Mouse (Mus musculus) left cerebral cortex, postnatal 25 days (tissue): Measurements from ENCODE around the gene Gpr149. TPM values are rescaled to one million over a fixed set of nuclear protein-coding genes. Genes with fewer than 3 reads are reported as not detected.
A peak's percentile ranks its signal among the peaks of the same experiment; 100 is the strongest.

ENCODE experiments used
- DNase-seq, 2 experiments: peaks; one replicate each; pipeline ENCODE4 v3.0.0; 2022; ENCODE audit warnings: low spot score in 2 of 2, mixed read lengths in 1 of 2
- intact Hi-C: fragments of 180-260 bp; cut with DNase I; formaldehyde crosslinking; loops from one replicate; pipeline ENCODE4 v1.15.1; 2025
- total RNA-seq, 2 experiments: library from RNA; stranded (reverse); gene quantifications; 2 replicates each; pipeline ENCODE4 v1.2.3; 2021

Gpr149 gene
- 1 to 10 TPM in 1 of 2 experiments, under 1 TPM in 1; 0.69 to 3.4 TPM for total RNA-seq

GRCm38 (mm10) chr3:62604973-62605372 is at the start of gene Gpr149:
TSS of gene Gpr149 (minus strand) at chr3:62605140.
- intact Hi-C loops: no loop called here
- no peak for DNase-seq

- intact Hi-C loops: no loop called here
- no peak for DNase-seq
Measured at GRCm38 (mm10) chr3:62650551-62650950, 45.6 kb upstream of the Gpr149 start.

GRCm38 (mm10) chr3:62610861-62611260 is 5.9 kb upstream of the Gpr149 start:
- intact Hi-C loops: no loop called here
- no peak for DNase-seq

- no peak for DNase-seq
Measured at GRCm38 (mm10) chr3:62605931-62606330, 991 bp upstream of the Gpr149 start.

GRCm38 (mm10) chr3:62604047-62604391 is 921 bp downstream of the Gpr149 start:
- no peak for DNase-seq
- intact Hi-C loops: no loop called here

More at GRCm38 (mm10) chr3:62605931-62606330, 991 bp upstream of the Gpr149 start:
- intact Hi-C loops: no loop called here

GRCm38 (mm10) chr3:62603231-62604046 is 1.5 kb downstream of the Gpr149 start:
- peak; percentile 32 to 36 for DNase-seq
- intact Hi-C loops: no loop called here

GRCm38 (mm10) chr3:62602466-62602865 is 2.5 kb downstream of the Gpr149 start:
- intact Hi-C loops: no loop called here
- DNase-seq: no peak

GRCm38 (mm10) chr3:62594842-62595241 is 10.1 kb downstream of the Gpr149 start:
- intact Hi-C loops: no loop called here
- DNase-seq: no peak

GRCm38 (mm10) chr3:62585072-62585471 is 19.9 kb downstream of the Gpr149 start:
- DNase-seq: no peak
- intact Hi-C loops: no loop called here

- DNase-seq: no peak
- intact Hi-C loops: loop anchor here (2.0 kb wide), 1 partner anchor 333 kb away; no protein-coding TSS in a partner anchor
Measured at GRCm38 (mm10) chr3:62527593-62527992, 77.3 kb downstream of the Gpr149 start.

GRCm38 (mm10) chr3:62527160-62527559 is 77.8 kb downstream of the Gpr149 start:
- intact Hi-C loops: loop anchor here (2.0 kb wide), 1 partner anchor 334 kb away; no protein-coding TSS in a partner anchor
- peak; percentile 48 to 70 for DNase-seq

- intact Hi-C loops: no loop called here
- DNase-seq: no peak
Measured at GRCm38 (mm10) chr3:62507206-62507647, 97.7 kb downstream of the Gpr149 start.

GRCm38 (mm10) chr3:62506488-62507205 is 98.3 kb downstream of the Gpr149 start, which contains the start of gene Dhx36:
TSS of gene Dhx36 (minus strand) at chr3:62507004.
- DNase-seq: peak; percentile 99
- intact Hi-C loops: no loop called here

GRCm38 (mm10) chr3:62505166-62505900 is 99.6 kb downstream of the Gpr149 start:
- no peak for DNase-seq
- intact Hi-C loops: no loop called here

- intact Hi-C loops: loop anchor here (5.0 kb wide), 1 partner anchor 37 kb away; no protein-coding TSS in a partner anchor
- DNase-seq: no peak
Measured at GRCm38 (mm10) chr3:62499327-62499726, 105.6 kb downstream of the Gpr149 start.

GRCm38 (mm10) chr3:62492568-62492967 is 112.4 kb downstream of the Gpr149 start:
- intact Hi-C loops: no loop called here
- no peak for DNase-seq

- DNase-seq: no peak
- intact Hi-C loops: loop anchor here (10.0 kb wide), 1 partner anchor 1500 kb away; no protein-coding TSS in a partner anchor
Measured at GRCm38 (mm10) chr3:62484340-62484739, 120.6 kb downstream of the Gpr149 start.
